Mouse (Mus musculus) ES-E14 (cell line): ENCODE measurements around the gene Tex19.1. TPM values are rescaled to one million over a fixed set of nuclear protein-coding genes. Genes with fewer than 3 reads are reported as not detected.

Experiments
- DNase-seq: peaks from one replicate; pipeline ENCODE4 v3.0.0-alpha.2; 2013; ENCODE audit warnings: low read depth, low spot score
- H3K27ac ChIP-seq: 2 replicates; pipeline ENCODE4 v1.5.1; 2012; ENCODE audit warnings: low read depth, mild to moderate bottlenecking, low read length, moderate library complexity, mixed read lengths; ENCODE audit not compliant: poor library complexity, insufficient read depth, severe bottlenecking
- H3K36me3 ChIP-seq: 2 replicates; pipeline ENCODE4 v1.6.1; 2012; ENCODE audit warnings: mild to moderate bottlenecking, low read length, moderate library complexity, mixed read lengths; ENCODE audit not compliant: control insufficient read depth, poor library complexity, insufficient read depth, severe bottlenecking
- H3K4me1 ChIP-seq, 2 experiments: fragments of 150-350 bp in 1 of 2; sonication (generic) in 1 of 2; 2 replicates each; pipeline ENCODE4 v1.6.1; 2012; ENCODE audit warnings: low read length in 2 of 2, mild to moderate bottlenecking in 1 of 2, mixed read lengths in 1 of 2; ENCODE audit not compliant: control insufficient read depth in 2 of 2, insufficient read depth in 2 of 2, poor library complexity in 1 of 2
- H3K4me3 ChIP-seq, 2 experiments: fragments of 150-350 bp in 1 of 2; sonication (generic) in 1 of 2; 2 replicates each; pipeline ENCODE4 v1.5.1; 2012; ENCODE audit warnings: low read length in 2 of 2, low read depth in 1 of 2, mild to moderate bottlenecking in 1 of 2, mixed read lengths in 1 of 2; ENCODE audit not compliant: insufficient read depth in 1 of 2, poor library complexity in 1 of 2, severe bottlenecking in 1 of 2
- H3K9ac ChIP-seq: 2 replicates; pipeline ENCODE4 v1.6.1; 2012; ENCODE audit warnings: low read depth, mild to moderate bottlenecking, low read length, mixed read lengths; ENCODE audit not compliant: poor library complexity, insufficient read depth, severe bottlenecking
- H3K9me3 ChIP-seq: fragments of 150-350 bp; sonication (generic); 2 replicates; pipeline ENCODE4 v1.6.1; 2012; ENCODE audit warnings: low read depth, mild to moderate bottlenecking, low read length; ENCODE audit not compliant: control insufficient read depth, insufficient read depth
- CHD2 ChIP-seq: IDR thresholded peaks from 2 replicates; pipeline ENCODE4 v1.6.1; 2014; ENCODE audit warnings: mild to moderate bottlenecking, low read depth, low read length, inconsistent platforms
- HCFC1 ChIP-seq: IDR thresholded peaks from 2 replicates; pipeline ENCODE4 v1.6.1; 2012; ENCODE audit warnings: low read length, inconsistent platforms, borderline replicate concordance; ENCODE audit not compliant: insufficient read depth
- MAFK ChIP-seq: IDR thresholded peaks from 2 replicates; pipeline ENCODE4 v1.6.1; 2014; ENCODE audit warnings: mild to moderate bottlenecking, low read depth, low read length, inconsistent platforms; ENCODE audit not compliant: insufficient read depth
- ZC3H11A ChIP-seq: IDR thresholded peaks from 2 replicates; pipeline ENCODE4 v1.6.1; 2012; ENCODE audit warnings: low read depth, mild to moderate bottlenecking, inconsistent platforms, low read length, borderline replicate concordance
- ZNF384 ChIP-seq: IDR thresholded peaks from 2 replicates; pipeline ENCODE4 v1.6.1; 2012; ENCODE audit warnings: low read depth, low read length, inconsistent platforms
- in situ Hi-C, 2 experiments: fragments of 600-800 bp; cut with MboI; formaldehyde crosslinking; loops; one replicate each; pipeline ENCODE4 v1.15.1; 2025; ENCODE audit warnings: low sequenced_read_pairs in 2 of 2, inconsistent platforms in 1 of 2; ENCODE audit not compliant: unreplicated experiment in 2 of 2
- total RNA-seq: library from RNA; depleted of rRNA; stranded (reverse); fragments of 300-350 nt; gene quantifications from 2 replicates; pipeline ENCODE4 v1.2.3, GENCODE M21; 2012

The Tex19.1 gene
- total RNA-seq, 1 experiment = 193 TPM

DNA sequence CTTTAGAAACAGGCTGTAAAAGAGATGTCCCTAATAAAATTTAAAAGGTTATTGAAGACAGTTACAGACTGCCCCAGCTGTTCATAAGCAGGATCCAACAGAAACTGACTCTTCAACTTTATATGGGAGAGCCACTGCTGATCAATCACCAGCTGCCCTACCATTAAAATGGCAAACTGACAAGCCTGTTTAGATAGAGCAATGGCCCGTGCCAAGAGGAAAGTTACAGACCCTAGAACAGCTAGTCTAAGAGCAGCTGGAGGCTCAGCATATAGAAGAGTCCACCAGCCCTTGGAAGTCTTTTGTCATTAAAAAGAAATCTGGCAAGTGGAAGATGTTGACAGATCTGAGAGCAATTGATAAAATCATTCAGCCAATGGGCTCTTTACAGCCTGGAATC, 11.3 kb upstream of the Tex19.1 start:
- TF ChIP-seq ZNF384 (no peak), HCFC1 (no peak), CHD2 (no peak), MAFK (no peak), ZC3H11A (no peak)
- H3K4me3 ChIP-seq = no peak overlapping the region
- peaks cover 0 to 2% of the 10 kb centered on the region in 2 experiments; a peak in 1 of 4 replicates for H3K4me1 ChIP-seq
- DNase-seq = no peak
- no peaks in the 10 kb centered on the region for H3K36me3 ChIP-seq
- H3K9me3 ChIP-seq = no peaks in the 10 kb centered on the region
- in situ Hi-C loops = no loop called here
- H3K27ac ChIP-seq = no peak overlapping the region
- no peak overlapping the region for H3K9ac ChIP-seq

DNA sequence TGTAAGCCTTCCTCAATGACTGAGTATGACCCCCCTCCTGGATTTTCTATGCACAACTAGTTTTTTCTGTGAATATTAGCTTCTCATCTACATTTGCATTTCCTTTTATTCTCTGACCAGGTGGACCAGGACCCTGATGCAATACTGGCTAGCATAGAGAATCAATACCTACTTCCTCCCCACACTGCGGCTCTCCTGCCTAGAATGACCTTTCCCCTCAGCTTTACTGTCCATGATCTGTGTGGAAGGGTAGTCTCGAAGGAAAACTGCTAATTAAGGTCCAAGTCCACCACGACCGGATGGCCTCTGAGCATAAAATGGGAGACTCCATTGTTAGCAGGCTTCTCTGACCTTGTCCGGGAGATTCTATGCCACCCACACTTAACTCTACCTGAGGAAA, 8.3 kb upstream of the Tex19.1 start:
- no peaks in the 10 kb centered on the region for H3K9me3 ChIP-seq
- TF ChIP-seq HCFC1 (no peak), ZC3H11A (no peak), CHD2 (no peak), ZNF384 (no peak), MAFK (no peak)
- no peak overlapping the region for H3K27ac ChIP-seq
- H3K9ac ChIP-seq = no peak overlapping the region
- H3K36me3 ChIP-seq = no peaks in the 10 kb centered on the region
- peaks cover 0 to 2% of the 10 kb centered on the region in 2 experiments; a peak in 1 of 4 replicates for H3K4me1 ChIP-seq
- in situ Hi-C loops = no loop called here
- DNase-seq = no peak
- no peak overlapping the region for H3K4me3 ChIP-seq

DNA sequence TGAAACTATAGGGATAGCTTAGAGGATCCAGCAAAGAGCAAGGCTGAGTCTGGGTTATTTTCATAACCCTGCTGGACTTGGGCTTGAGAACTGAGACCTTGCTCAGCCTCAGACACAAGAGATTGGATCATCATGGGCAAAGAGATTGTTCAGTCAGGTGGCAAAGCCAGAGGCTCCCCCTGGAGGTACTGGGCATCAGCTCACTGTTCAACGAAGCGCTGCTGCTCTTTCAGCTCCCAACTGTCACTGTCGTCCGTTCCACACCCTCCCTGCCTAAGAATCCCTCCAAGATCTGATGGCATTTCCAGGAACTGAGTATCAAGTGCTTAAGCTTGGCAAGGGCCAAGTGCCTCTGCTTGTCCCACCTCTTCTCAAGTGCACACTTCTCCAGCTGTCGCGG, 7.2 kb upstream of the Tex19.1 start:
- DNase-seq = no peak

DNA sequence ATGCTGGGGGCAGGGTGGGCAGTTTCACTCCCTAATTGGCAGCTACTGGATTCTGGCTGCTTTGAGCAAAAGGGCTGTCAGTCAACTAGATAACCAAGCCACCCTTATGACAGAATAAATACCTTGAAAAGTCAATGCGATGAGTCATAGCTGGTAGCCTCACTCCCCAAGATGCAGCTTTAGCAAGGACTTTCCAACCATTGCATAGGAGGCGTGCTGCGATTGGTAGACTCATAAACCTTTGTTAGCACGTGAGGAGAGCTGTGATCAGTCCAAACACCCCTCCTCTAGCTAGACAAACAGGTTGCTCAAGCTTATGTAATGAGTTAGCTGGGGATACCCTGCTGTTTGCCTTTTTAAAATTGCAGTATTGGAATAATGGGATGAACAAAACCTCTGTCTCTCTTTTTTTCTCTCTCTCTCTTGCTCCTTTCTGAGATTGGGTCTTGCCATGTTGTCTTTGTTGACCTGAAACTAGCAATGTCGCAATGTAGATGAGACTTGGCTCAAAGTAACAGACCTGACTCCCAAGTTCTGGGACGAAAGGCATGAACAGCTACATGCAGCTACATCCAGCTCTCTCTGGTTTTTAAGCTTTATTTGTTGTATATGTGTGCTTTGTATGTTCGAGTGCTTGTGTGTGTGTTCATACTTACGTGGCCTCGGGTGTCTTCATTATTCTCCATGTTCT, 2.5 kb upstream of the Tex19.1 start:
- no peak for TF ChIP-seq ZC3H11A
- no peak for TF ChIP-seq ZNF384
- TF ChIP-seq CHD2 = no peak
- TF ChIP-seq MAFK = no peak
- TF ChIP-seq HCFC1 = no peak
- Histone ChIP-seq H3K4me3 (no peak overlapping the region), H3K27ac (no peak overlapping the region), H3K36me3 (peaks cover 5% of the 10 kb centered on the region; the same call in 1 of the 2 replicates), H3K9ac (no peak overlapping the region), H3K4me1 (peaks cover 3 to 8% of the 10 kb centered on the region in 2 experiments; a peak in 1 of 4 replicates), H3K9me3 (no peaks in the 10 kb centered on the region)
- in situ Hi-C loops = no loop called here
- no peak for DNase-seq

More for the DNA sequence above, 7.2 kb upstream of the Tex19.1 start:
- in situ Hi-C loops = no loop called here
- no peaks in the 10 kb centered on the region for H3K36me3 ChIP-seq
- H3K4me3 ChIP-seq = no peak overlapping the region
- H3K9ac ChIP-seq = no peak overlapping the region
- no peaks in the 10 kb centered on the region for H3K9me3 ChIP-seq
- peaks cover 0 to 5% of the 10 kb centered on the region in 2 experiments; a peak in 1 of 4 replicates for H3K4me1 ChIP-seq
- H3K27ac ChIP-seq = no peak overlapping the region
- TF ChIP-seq MAFK = no peak
- no peak for TF ChIP-seq ZNF384
- TF ChIP-seq HCFC1 = no peak
- no peak for TF ChIP-seq CHD2
- TF ChIP-seq ZC3H11A = no peak
